Mouse (Mus musculus) spleen, adult 2 months (tissue): ENCODE measurements around the gene Cep295nl. TPM values are rescaled to one million over a fixed set of nuclear protein-coding genes. Genes with fewer than 3 reads are reported as not detected.

Source experiments
- DNase-seq, 2 experiments: peaks; one replicate each; pipeline versions ENCODE4 v3.0.0 to v3.0.0-alpha.2; 2012 to 2021; ENCODE audit warnings: low spot score in 2 of 2, low read depth in 1 of 2
- H3K27ac ChIP-seq: fragments of 200-500 bp; 2 replicates; pipeline ENCODE4 v1.5.1; 2012; ENCODE audit warnings: low read length, inconsistent platforms; ENCODE audit not compliant: insufficient read depth
- H3K27me3 ChIP-seq: fragments of 200-500 bp; 2 replicates; pipeline ENCODE4 v1.6.1; 2012; ENCODE audit warnings: mild to moderate bottlenecking, moderate library complexity, low read length, inconsistent platforms; ENCODE audit not compliant: control insufficient read depth, insufficient read depth
- H3K36me3 ChIP-seq: fragments of 200-500 bp; 2 replicates; pipeline ENCODE4 v1.6.1; 2012; ENCODE audit warnings: mild to moderate bottlenecking, low read length, inconsistent platforms; ENCODE audit not compliant: control insufficient read depth, insufficient read depth
- H3K4me1 ChIP-seq: fragments of 200-500 bp; 2 replicates; pipeline ENCODE4 v1.6.1; 2011; ENCODE audit warnings: inconsistent platforms; ENCODE audit not compliant: control insufficient read depth, insufficient read depth, insufficient read length
- H3K4me3 ChIP-seq: fragments of 200-500 bp; 2 replicates; pipeline ENCODE4 v1.5.1; 2011; ENCODE audit warnings: mild to moderate bottlenecking, inconsistent platforms; ENCODE audit not compliant: insufficient read depth, insufficient read length; ENCODE audit errors: extremely low read depth
- CTCF ChIP-seq: fragments of 200-500 bp; IDR thresholded peaks from 2 replicates; pipeline ENCODE4 v1.5.1; 2011; ENCODE audit warnings: mild to moderate bottlenecking, inconsistent platforms; ENCODE audit not compliant: insufficient read depth, insufficient read length, insufficient replicate concordance; ENCODE audit errors: extremely low read depth
- POLR2A ChIP-seq: fragments of 200-500 bp; IDR thresholded peaks from 2 replicates; pipeline ENCODE4 v1.6.1; 2011; ENCODE audit warnings: low read depth, low read length, inconsistent platforms
- WGBS: fragments of 180-500 bp; shearing (Covaris S2); methylation state at CpG from one replicate; pipeline ENCODE4 v1.1.7; 2018; 5-methylcytosine and 5-hydroxymethylcytosine counted together
- polyA plus RNA-seq: library from polyadenylated mRNA; depleted of rRNA; stranded (reverse); fragments of >200 nt; gene quantifications from 2 replicates; pipeline ENCODE4 v1.2.3, GENCODE M21; 2012

Cep295nl gene
- polyA plus RNA-seq, 1 experiment, result not detected

- no peak overlapping the region for H3K27ac ChIP-seq
- WGBS, result 86% methylated on average over 3 of the region's 3 CpGs
- H3K27me3 ChIP-seq, result no peaks in the 10 kb centered on the region
- no peak for DNase-seq
- peaks cover 9% of the 10 kb centered on the region; the same call in 1 of the 2 replicates for H3K4me1 ChIP-seq
- TF ChIP-seq POLR2A (no peak), CTCF (no peak)
- no peak overlapping the region for H3K4me3 ChIP-seq
- no peaks in the 10 kb centered on the region for H3K36me3 ChIP-seq
Measured at GRCm38 (mm10) chr11:118366108-118366507, 23.8 kb upstream of the Cep295nl start.

- H3K36me3 ChIP-seq, result no peaks in the 10 kb centered on the region
- 88% methylated on average over 7 of the region's 7 CpGs for WGBS
- peaks cover 9% of the 10 kb centered on the region; the same call in 1 of the 2 replicates for H3K4me1 ChIP-seq
- H3K27me3 ChIP-seq, result no peaks in the 10 kb centered on the region
- no peak overlapping the region for H3K4me3 ChIP-seq
- TF ChIP-seq POLR2A, result no peak
- TF ChIP-seq CTCF, result no peak
- DNase-seq, result no peak
- no peak overlapping the region for H3K27ac ChIP-seq
Measured at GRCm38 (mm10) chr11:118365171-118365570, 22.9 kb upstream of the Cep295nl start.

GRCm38 (mm10) chr11:118364021-118364420 lies 21.7 kb upstream of the Cep295nl start:
- H3K4me3 ChIP-seq, result no peak overlapping the region
- DNase-seq, result no peak
- no peak overlapping the region for H3K27ac ChIP-seq
- no peaks in the 10 kb centered on the region for H3K36me3 ChIP-seq
- peaks cover 9% of the 10 kb centered on the region; the same call in 1 of the 2 replicates for H3K4me1 ChIP-seq
- no peaks in the 10 kb centered on the region for H3K27me3 ChIP-seq
- 88% methylated on average over 4 of the region's 4 CpGs for WGBS
- TF ChIP-seq POLR2A (no peak), CTCF (no peak)

- Histone ChIP-seq H3K36me3 (no peaks in the 10 kb centered on the region), H3K27me3 (no peaks in the 10 kb centered on the region), H3K4me3 (no peak overlapping the region), H3K27ac (peak overlapping the region; percentile 86), H3K4me1 (peaks cover 9% of the 10 kb centered on the region; the same call in 1 of the 2 replicates)
- no peak for DNase-seq
- TF ChIP-seq POLR2A (no peak), CTCF (no peak)
- 6% methylated on average over 8 of the region's 8 CpGs for WGBS
Measured at GRCm38 (mm10) chr11:118362971-118363518, 20.7 kb upstream of the Cep295nl start.

- no peak for DNase-seq
- Histone ChIP-seq H3K36me3 (no peaks in the 10 kb centered on the region), H3K27me3 (no peaks in the 10 kb centered on the region), H3K27ac (peak overlapping the region; percentile 47; the same call in 1 of the 2 replicates), H3K4me1 (peaks cover 9% of the 10 kb centered on the region; the same call in 1 of the 2 replicates), H3K4me3 (no peak overlapping the region)
- TF ChIP-seq CTCF, result no peak
- TF ChIP-seq POLR2A, result no peak
- 61% methylated on average over 1 of the region's 1 CpGs for WGBS
Measured at GRCm38 (mm10) chr11:118362501-118362900, 20.2 kb upstream of the Cep295nl start.

GRCm38 (mm10) chr11:118360907-118361341 lies 18.6 kb upstream of the Cep295nl start:
- DNase-seq, result no peak
- H3K27me3 ChIP-seq, result no peaks in the 10 kb centered on the region
- H3K36me3 ChIP-seq, result no peaks in the 10 kb centered on the region
- TF ChIP-seq POLR2A (no peak), CTCF (no peak)
- 31% methylated on average over 10 of the region's 10 CpGs for WGBS
- peaks cover 9% of the 10 kb centered on the region; the same call in 1 of the 2 replicates for H3K4me1 ChIP-seq
- H3K4me3 ChIP-seq, result no peak overlapping the region
- H3K27ac ChIP-seq, result peak overlapping the region; percentile 1; the same call in 1 of the 2 replicates

- no peak overlapping the region; the same call in 1 of the 2 replicates for H3K27ac ChIP-seq
- no peaks in the 10 kb centered on the region for H3K27me3 ChIP-seq
- DNase-seq, result no peak
- H3K4me3 ChIP-seq, result no peak overlapping the region
- no peak for TF ChIP-seq POLR2A
- no peak for TF ChIP-seq CTCF
- H3K4me1 ChIP-seq, result peaks cover 9% of the 10 kb centered on the region; the same call in 1 of the 2 replicates
- WGBS, result 59% methylated on average over 7 of the region's 7 CpGs
- H3K36me3 ChIP-seq, result no peaks in the 10 kb centered on the region
Measured at GRCm38 (mm10) chr11:118360491-118360890, 18.2 kb upstream of the Cep295nl start.
